Mouse (Mus musculus): ENCODE measurements around the gene Ak2. TPM values are rescaled to one million over a fixed set of nuclear protein-coding genes. Genes with fewer than 3 reads are reported as not detected.
A peak's percentile ranks its signal among the peaks of the same experiment; 100 is the strongest.

Ak2 gene
- polyA plus RNA-seq, 1 experiment from 2014 or later = 64.2 TPM

GRCm38 (mm10) chr4:129021886-129022285 is 30.1 kb downstream of the Ak2 start:
- no peak for TF ChIP-seq CTCF (IDR thresholded peaks at IDR 0.05)
- ATAC-seq = no peak
- no peaks in the 10 kb centered on the region for H3K27me3 ChIP-seq
- POLR2A ChIA-PET = no interaction called here
- CTCF ChIA-PET = interaction anchor here (1.6 kb wide), 1 partner anchor 11 kb away, joined by 4 read pairs; no protein-coding TSS in a partner anchor
- no peak for DNase-seq (ENCODE audit: low read depth, low spot score)
- in situ Hi-C loops (cut with MboI; ENCODE audit: low pct_unique_long_range_greater_than_20kb) = no loop called here

- ChIA-PET CTCF (interaction anchor here (0.6 kb wide), 1 partner anchor 38 kb away, joined by 3 read pairs; no protein-coding TSS in a partner anchor), POLR2A (interaction anchor here (0.6 kb wide), 1 partner anchor 9 kb away, joined by 3 read pairs; no protein-coding TSS in a partner anchor)
- ATAC-seq (no peak), DNase-seq (ENCODE audit: low read depth, low spot score) (no peak)
- TF ChIP-seq CTCF (IDR thresholded peaks at IDR 0.05) = no peak
- in situ Hi-C loops (cut with MboI; ENCODE audit: low pct_unique_long_range_greater_than_20kb) = no loop called here
- no peaks in the 10 kb centered on the region for H3K27me3 ChIP-seq
Measured at GRCm38 (mm10) chr4:129023884-129024283, 32.1 kb downstream of the Ak2 start.

GRCm38 (mm10) chr4:129024775-129025174 is 33.0 kb downstream of the Ak2 start:
- DNase-seq (ENCODE audit: low read depth, low spot score) = no peak
- CTCF ChIA-PET = no interaction called here
- POLR2A ChIA-PET = no interaction called here
- ATAC-seq = no peak
- H3K27me3 ChIP-seq = no peaks in the 10 kb centered on the region
- TF ChIP-seq CTCF (IDR thresholded peaks at IDR 0.05) = no peak
- in situ Hi-C loops (cut with MboI; ENCODE audit: low pct_unique_long_range_greater_than_20kb) = no loop called here

- ChIA-PET POLR2A (no interaction called here), CTCF (no interaction called here)
- in situ Hi-C loops (cut with MboI; ENCODE audit: low pct_unique_long_range_greater_than_20kb) = no loop called here
- no peak for TF ChIP-seq CTCF (IDR thresholded peaks at IDR 0.05)
- DNase-seq (ENCODE audit: low read depth, low spot score) (no peak), ATAC-seq (no peak)
- no peaks in the 10 kb centered on the region for H3K27me3 ChIP-seq
Measured at GRCm38 (mm10) chr4:129025707-129026106, 33.9 kb downstream of the Ak2 start.

GRCm38 (mm10) chr4:129030746-129031145 is 39.0 kb downstream of the Ak2 start:
- in situ Hi-C loops (cut with MboI; ENCODE audit: low pct_unique_long_range_greater_than_20kb) = no loop called here
- TF ChIP-seq CTCF (IDR thresholded peaks at IDR 0.05) = no peak
- CTCF ChIA-PET = no interaction called here
- ATAC-seq (no peak), DNase-seq (ENCODE audit: low read depth, low spot score) (no peak)
- H3K27me3 ChIP-seq = no peaks in the 10 kb centered on the region
- POLR2A ChIA-PET = no interaction called here

GRCm38 (mm10) chr4:129031408-129031965 is 39.7 kb downstream of the Ak2 start:
- in situ Hi-C loops (cut with MboI; ENCODE audit: low pct_unique_long_range_greater_than_20kb) = no loop called here
- H3K27me3 ChIP-seq = no peaks in the 10 kb centered on the region
- ChIA-PET CTCF (interaction anchor here (1.2 to 1.3 kb wide), 2 partner anchors 15 to 23 kb away, joined by 3 to 4 read pairs; no protein-coding TSS in a partner anchor), POLR2A (no interaction called here)
- TF ChIP-seq CTCF (IDR thresholded peaks at IDR 0.05) = no peak
- ATAC-seq (no peak), DNase-seq (ENCODE audit: low read depth, low spot score) (no peak)

GRCm38 (mm10) chr4:129032133-129032962 is 40.6 kb downstream of the Ak2 start:
- H3K27me3 ChIP-seq = no peaks in the 10 kb centered on the region
- TF ChIP-seq CTCF (IDR thresholded peaks at IDR 0.05) = no peak
- no peak for ATAC-seq
- POLR2A ChIA-PET = interaction anchor here (0.8 to 1.4 kb wide), 3 partner anchors 12 to 37 kb away, joined by 3 to 4 read pairs (median 3); no protein-coding TSS in a partner anchor
- CTCF ChIA-PET = interaction anchor here (1.1 to 1.4 kb wide), 6 partner anchors 11 to 61 kb away, joined by 3 to 8 read pairs (median 4); no protein-coding TSS in a partner anchor
- in situ Hi-C loops (cut with MboI; ENCODE audit: low pct_unique_long_range_greater_than_20kb) = no loop called here
- no peak for DNase-seq (ENCODE audit: low read depth, low spot score)

GRCm38 (mm10) chr4:129032963-129033951 is 41.5 kb downstream of the Ak2 start:
- H3K27me3 ChIP-seq = no peaks in the 10 kb centered on the region
- in situ Hi-C loops (cut with MboI; ENCODE audit: low pct_unique_long_range_greater_than_20kb) = no loop called here
- DNase-seq (ENCODE audit: low read depth, low spot score) = no peak
- CTCF ChIA-PET = interaction anchor here (0.7 to 1.4 kb wide), 6 partner anchors 12 to 62 kb away, joined by 3 to 8 read pairs (median 4); no protein-coding TSS in a partner anchor
- ATAC-seq = peak; percentile 78
- no peak for TF ChIP-seq CTCF (IDR thresholded peaks at IDR 0.05)
- POLR2A ChIA-PET = interaction anchor here (0.8 to 1.5 kb wide), 4 partner anchors 13 to 38 kb away, joined by 3 to 4 read pairs (median 3); no protein-coding TSS in a partner anchor

GRCm38 (mm10) chr4:129034224-129034623 is 42.5 kb downstream of the Ak2 start:
- in situ Hi-C loops (cut with MboI; ENCODE audit: low pct_unique_long_range_greater_than_20kb) = no loop called here
- CTCF ChIA-PET = interaction anchor here (0.7 to 1.4 kb wide), 3 partner anchors 18 to 28 kb away, joined by 3 to 8 read pairs (median 3); no protein-coding TSS in a partner anchor
- POLR2A ChIA-PET = interaction anchor here (0.5 to 1.5 kb wide), 2 partner anchors 29 to 37 kb away, joined by 3 read pairs; no protein-coding TSS in a partner anchor
- no peaks in the 10 kb centered on the region for H3K27me3 ChIP-seq
- DNase-seq (ENCODE audit: low read depth, low spot score) (no peak), ATAC-seq (no peak)
- TF ChIP-seq CTCF (IDR thresholded peaks at IDR 0.05) = no peak

All from Patski (cell line).